Mouse (Mus musculus) lung, postnatal 0 days (tissue): Measurements from ENCODE around the gene Gm4450.
"Not testable (repeated sequence)": the region's sequence is repeated elsewhere in the genome, so short reads cannot be mapped to it uniquely, and the experiment has no call there.

ENCODE experiments used
- CTCF ChIP-seq: IDR thresholded peaks from 2 replicates; pipeline ENCODE4 v1.5.1; 2016; ENCODE audit warnings: antibody characterized with exemption, mild to moderate bottlenecking
- EP300 ChIP-seq: IDR thresholded peaks from 2 replicates; pipeline ENCODE4 v1.6.1; 2016; ENCODE audit warnings: antibody characterized with exemption, mild to moderate bottlenecking, control low read depth

GRCm38 (mm10) chr3:98443149-98443779 is 13.7 kb downstream of the Gm4450 start:
- peak; percentile 63 for TF ChIP-seq CTCF
- TF ChIP-seq EP300, result not testable (repeated sequence)
